Mouse (Mus musculus) retina, adult 2 months (tissue): ENCODE results near the gene Ddx19b.
A peak's percentile ranks its signal among the peaks of the same experiment; 100 is the strongest.
"Not testable (repeated sequence)": the region's sequence is repeated elsewhere in the genome, so short reads cannot be mapped to it uniquely, and the experiment has no call there.

Experiments
- DNase-seq: peaks from one replicate; pipeline ENCODE4 v3.0.0-alpha.2; 2012; ENCODE audit warnings: low read depth, low spot score

The Ddx19b gene

GRCm38 (mm10) chr8:111034276-111034675 lies 2.7 kb upstream of the Ddx19b start:
- DNase-seq = no peak

- peak; percentile 100 for DNase-seq
These were observed 2.1 kb upstream of the Ddx19b start for GRCm38 (mm10) chr8:111033482-111034215.

DNA sequence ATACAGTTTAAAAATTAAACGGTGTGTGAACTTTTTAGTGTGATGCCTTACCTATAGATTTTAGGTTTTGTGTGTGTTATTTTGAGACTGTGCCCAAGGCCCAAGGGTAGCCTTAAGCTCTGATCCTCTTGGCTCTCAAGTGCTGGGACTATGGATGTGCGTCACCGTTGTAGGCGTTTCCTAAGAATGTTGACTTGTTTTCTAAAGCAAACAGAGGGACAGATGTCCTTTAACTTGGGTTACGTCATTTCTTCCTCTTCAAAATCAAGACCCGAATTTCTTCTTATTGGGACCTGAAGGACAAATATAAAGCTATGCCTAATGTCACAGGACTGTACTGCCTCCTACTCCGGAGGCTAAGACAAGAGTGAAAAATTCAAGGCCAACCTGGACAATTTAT lies 1.4 kb upstream of the Ddx19b start, which contains the start of gene Aars:
Gene Aars, plus strand, starts transcription at position 229 of the 400 bp plus-strand sequence.
- no peak for DNase-seq

DNA sequence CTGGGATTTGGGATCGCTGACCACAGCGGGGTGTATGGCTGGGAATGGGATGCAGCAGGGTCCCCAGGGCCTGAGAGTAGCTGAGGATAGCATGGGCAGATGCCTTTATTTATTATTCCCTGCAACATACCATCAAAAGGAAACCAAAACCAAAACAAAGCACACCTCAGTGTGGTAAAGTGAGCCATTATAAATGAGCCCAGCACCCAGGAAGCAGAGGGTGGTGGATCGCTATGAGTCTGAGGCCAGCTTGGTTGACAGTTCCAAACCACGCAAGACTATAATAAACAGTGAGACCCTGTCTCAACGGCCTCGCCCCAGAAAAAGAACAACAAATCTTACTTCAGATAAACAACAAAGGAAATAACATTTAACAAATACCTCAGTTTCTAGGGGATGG lies 1.5 kb downstream of the Ddx19b start:
- no peak for DNase-seq

DNA sequence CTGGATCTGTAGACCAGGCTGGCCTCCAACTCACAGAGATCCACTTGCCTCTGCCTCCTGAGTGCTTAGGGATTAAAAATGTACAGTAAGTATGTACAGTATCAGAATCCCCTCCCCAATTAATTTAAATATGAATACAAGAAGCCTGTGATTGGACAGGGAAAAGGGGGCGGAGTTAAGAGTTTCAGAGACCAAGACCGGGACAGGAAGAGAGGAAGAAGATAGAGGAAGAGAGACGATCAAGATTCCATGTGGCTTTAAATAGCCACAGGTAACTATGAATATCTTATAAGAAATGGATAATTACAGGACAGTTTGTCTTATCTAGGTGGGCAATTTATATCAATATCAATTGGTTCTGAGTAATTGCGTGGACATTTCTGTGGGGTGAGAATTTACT lies 2.0 kb downstream of the Ddx19b start:
- no peak for DNase-seq

- DNase-seq = peak; percentile 69
These were observed 4.1 kb downstream of the Ddx19b start for GRCm38 (mm10) chr8:111027391-111027937.

- not testable (repeated sequence) for DNase-seq
These were observed 4.9 kb downstream of the Ddx19b start for GRCm38 (mm10) chr8:111026609-111027008.

- not testable (repeated sequence) for DNase-seq
These were observed 21.1 kb downstream of the Ddx19b start for GRCm38 (mm10) chr8:111010230-111010991.

- DNase-seq = peak; percentile 84
These were observed 33.7 kb downstream of the Ddx19b start, which contains the start of gene Ddx19a for GRCm38 (mm10) chr8:110997547-110998531. TSS of gene Ddx19a (minus strand) at chr8:110997800.

- no peak for DNase-seq
These were observed 34.7 kb downstream of the Ddx19b start for GRCm38 (mm10) chr8:110996641-110997430.

DNA sequence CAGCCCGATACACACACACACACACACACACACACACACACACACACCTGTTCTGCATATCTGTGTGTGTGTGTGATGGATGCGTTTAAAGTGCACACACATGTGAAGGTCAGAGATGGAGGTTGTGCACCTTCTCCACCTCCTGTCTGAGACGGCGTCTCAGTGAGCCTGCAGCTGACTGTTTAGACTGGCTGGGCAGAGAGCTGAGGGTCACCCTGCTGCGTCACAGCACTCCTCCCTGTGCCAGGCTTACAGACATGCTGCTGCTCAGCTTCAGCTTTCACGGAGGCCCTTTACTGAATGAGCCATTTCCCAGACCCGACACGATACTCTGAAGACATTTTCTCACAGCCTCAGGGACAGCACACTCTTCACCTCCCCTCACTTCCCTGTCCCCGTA lies 41.5 kb downstream of the Ddx19b start:
- no peak for DNase-seq

DNA sequence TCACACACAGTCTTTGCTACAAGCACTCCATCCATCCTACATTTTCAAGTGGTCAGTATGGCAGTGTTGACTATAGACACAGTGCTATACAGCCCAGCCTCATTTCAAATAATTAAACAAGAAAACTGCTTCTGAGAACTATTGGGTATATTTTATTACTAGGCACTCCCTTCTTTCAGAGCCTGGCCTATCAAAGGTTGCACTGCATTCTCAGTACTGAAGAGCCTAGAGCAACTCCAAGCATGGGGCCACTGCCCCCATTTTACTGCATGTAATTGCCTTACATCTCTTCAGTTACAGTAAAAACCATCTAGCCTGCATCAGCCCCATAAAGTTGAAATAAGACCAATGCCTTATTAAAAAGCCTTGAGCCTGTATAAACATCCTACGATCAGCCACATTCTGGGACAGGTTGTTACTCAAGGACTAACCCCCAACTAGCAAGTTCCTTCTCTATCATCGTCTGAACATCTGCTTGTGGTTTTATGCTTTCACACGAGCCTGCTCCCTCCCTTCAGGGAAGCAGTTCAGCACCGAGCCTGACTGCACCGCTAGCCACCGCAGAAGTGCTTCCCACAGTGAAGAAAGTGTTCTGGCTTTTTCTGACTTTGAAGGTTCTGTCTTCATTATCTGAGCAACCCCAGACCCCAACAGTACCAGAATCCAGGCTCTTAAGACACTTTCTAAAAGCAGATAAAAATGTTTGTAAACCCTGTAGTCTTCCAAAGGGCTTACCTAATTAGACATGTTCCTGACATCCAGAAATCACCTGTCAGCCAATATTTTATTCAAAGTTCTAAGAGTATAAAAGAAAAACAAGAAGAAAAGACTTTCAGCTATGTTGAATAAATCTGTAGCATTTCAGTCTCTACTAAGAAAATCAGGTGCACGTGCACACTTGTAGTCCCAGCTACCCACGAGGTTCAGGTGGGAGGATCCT lies 43.5 kb downstream of the Ddx19b start:
- DNase-seq = no peak

DNA sequence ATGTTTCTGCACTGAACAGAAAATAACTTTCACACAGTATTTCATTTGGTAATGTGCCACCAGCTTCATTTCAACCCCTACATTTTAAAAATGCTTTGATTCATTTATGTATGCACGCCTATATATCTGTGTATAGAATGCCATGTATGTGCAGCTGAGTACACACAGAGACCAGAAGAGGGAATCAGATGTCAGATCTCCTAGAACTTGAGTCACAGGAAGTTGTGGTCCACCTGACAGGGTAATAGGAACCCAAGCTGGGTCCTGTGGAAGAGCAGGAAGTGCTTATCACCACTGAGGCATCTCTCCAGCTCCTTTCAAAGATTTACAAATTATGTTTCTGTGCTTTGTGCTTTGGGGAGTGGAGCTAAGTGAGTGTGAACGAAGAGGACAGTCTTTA lies 50.2 kb downstream of the Ddx19b start:
- DNase-seq = no peak

DNA sequence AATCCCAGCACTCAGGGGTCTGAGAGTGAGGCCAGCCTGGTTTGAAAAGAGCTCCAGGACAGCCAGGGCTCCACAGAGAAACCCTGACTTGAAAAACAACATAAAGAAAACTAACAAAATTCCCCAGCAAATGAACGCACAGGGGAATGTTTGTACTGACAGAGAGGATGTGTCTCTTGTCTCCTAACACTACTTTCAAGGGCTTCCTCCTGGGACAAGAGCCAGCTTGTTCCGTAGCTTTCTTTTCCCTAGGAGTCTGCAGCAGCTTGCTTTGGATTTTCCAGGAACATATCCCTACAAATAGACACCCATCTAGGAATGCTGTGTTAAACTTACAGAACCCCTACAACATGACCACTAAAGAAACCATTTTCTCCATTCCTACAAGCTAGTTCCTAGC lies 53.6 kb downstream of the Ddx19b start:
- not testable (repeated sequence) for DNase-seq

DNA sequence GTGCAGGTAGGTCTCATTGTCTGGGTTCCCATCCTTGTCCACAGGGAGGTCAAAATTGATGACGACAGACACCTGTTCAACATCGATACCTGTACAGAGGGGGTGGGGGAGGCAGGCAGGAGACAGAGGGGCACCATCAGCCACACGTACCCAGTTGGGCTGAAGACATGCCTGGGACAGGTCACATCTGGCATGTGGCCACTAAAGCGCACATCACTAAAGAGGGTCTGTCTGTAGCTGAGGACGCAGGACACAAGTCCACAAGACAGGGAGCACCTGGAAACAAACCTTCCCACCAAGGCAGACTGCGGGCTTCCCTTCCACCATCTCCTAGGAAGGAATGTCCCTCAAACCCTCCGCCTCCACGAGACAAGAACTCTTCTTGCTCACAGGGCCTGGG lies 55.0 kb downstream of the Ddx19b start:
- DNase-seq = not testable (repeated sequence)

GRCm38 (mm10) chr8:110969910-110970770 lies 61.4 kb downstream of the Ddx19b start:
- peak; percentile 79 for DNase-seq

GRCm38 (mm10) chr8:110967326-110967725 lies 64.2 kb downstream of the Ddx19b start:
- no peak for DNase-seq

- DNase-seq = no peak
These were observed 65.0 kb downstream of the Ddx19b start for GRCm38 (mm10) chr8:110966586-110966985.
